In the genomic region with DNA sequence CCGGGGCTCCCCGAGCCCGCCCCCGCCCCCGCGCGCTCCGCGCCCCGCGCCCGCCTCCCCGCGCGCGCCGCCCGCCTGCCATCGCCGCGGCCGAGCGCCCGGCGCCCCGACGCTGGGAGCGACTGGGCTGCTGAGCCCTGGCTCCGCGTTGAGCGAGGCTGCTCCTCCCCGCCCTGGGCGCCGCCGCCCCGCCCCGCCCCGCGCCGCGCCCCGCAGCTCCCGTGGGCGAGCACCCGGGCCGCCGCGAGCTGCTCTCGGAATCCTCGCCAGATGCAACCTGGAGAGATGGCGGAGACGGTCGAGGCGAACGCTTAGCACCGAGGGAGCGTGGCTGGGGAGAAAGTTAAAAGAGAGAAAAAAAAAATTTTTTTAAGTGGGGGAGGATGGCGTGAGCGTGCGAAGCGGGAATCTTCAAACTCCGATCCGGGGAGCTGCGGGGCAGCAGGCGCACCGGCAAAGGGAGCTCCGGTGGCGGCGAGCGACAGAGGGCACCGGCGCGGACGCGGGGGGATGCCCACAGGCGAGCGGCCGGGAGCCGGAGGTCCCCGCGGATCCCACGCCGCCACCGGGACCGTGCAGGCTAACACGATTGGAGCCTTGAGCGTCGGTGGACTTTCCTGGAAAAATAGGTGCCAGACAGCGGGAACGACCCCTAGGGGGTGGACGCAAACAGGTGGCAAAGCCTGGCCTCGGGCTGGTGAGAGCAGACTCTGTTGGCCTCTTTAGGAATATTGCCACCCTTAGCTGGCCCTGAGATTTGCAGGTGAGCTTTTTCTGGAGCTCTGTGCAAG, we compare ENCODE assay signal across 7 mouse cellular contexts. TPM values are rescaled to one million over a fixed set of nuclear protein-coding genes. Genes with fewer than 3 reads are reported as not detected.
A peak's percentile ranks its signal among the peaks of the same experiment; 100 is the strongest.
DNase-seq lines count a peak whose midpoint lies in the region; ATAC-seq and TF ChIP-seq lines count a peak whose summit lies in the region.

A gene (minus strand): TSS at position 120 of the 791 bp plus-strand sequence.

- no peak within 1 kb of the TSS for H3K27ac ChIP-seq in ES-E14 (ENCODE audit: insufficient read depth, low read depth, low read length, poor library complexity, severe bottlenecking)
- H3K27ac ChIP-seq in embryonic facial prominence, embryonic 14.5 days (replicated peaks; ENCODE audit: low read depth, low read length), result peak within 1 kb of the TSS; percentile 77
- peak within 1 kb of the TSS; percentile 79 for H3K27ac ChIP-seq in hindbrain, embryonic 11.5 days (ENCODE audit: low read depth, low read length)

- H3K9me3 ChIP-seq in ES-E14 (ENCODE audit: control insufficient read depth, insufficient read depth, low read depth, low read length), result no peaks in the 10 kb centered on the region
- H3K9me3 ChIP-seq in embryonic facial prominence, embryonic 14.5 days (ENCODE audit: control insufficient read depth, low read length), result peaks cover 7% of the 10 kb centered on the region; the same call in 1 of the 2 replicates
- 0 out of 2 replicates have a peak, but pooled peaks cover 3% of the 10 kb centered on the region for H3K9me3 ChIP-seq in hindbrain, embryonic 11.5 days (ENCODE audit: control insufficient read depth, low read length)
- H3K9me3 ChIP-seq in megakaryocyte, embryonic 14.5 days, result peaks cover 11% of the 10 kb centered on the region

- H3K27me3 ChIP-seq in embryonic facial prominence, embryonic 14.5 days (replicated peaks; ENCODE audit: control insufficient read depth, insufficient read depth, low read length), result no peaks in the 10 kb centered on the region
- no peaks in the 10 kb centered on the region for H3K27me3 ChIP-seq in hindbrain, embryonic 11.5 days (ENCODE audit: control insufficient read depth, insufficient read depth, low read length)
- H3K27me3 ChIP-seq in megakaryocyte, embryonic 14.5 days (replicated peaks), result peaks cover 55% of the 10 kb centered on the region

- peak within 1 kb of the TSS; percentile 63 to 87 for H3K4me3 ChIP-seq in ES-E14 (ENCODE audit: insufficient read depth in 1 of 2, low read depth in 1 of 2, low read length in 2 of 2, poor library complexity in 1 of 2, severe bottlenecking in 1 of 2)
- peak within 1 kb of the TSS; percentile 68 for H3K4me3 ChIP-seq in embryonic facial prominence, embryonic 14.5 days (ENCODE audit: low read depth, low read length)
- H3K4me3 ChIP-seq in hindbrain, embryonic 11.5 days (ENCODE audit: low read depth, low read length), result peak within 1 kb of the TSS; percentile 66
- H3K4me3 ChIP-seq in megakaryocyte, embryonic 14.5 days (replicated peaks), result peak within 1 kb of the TSS; percentile 94

- H3K4me1 ChIP-seq in ES-E14 (ENCODE audit: control insufficient read depth in 2 of 2, insufficient read depth in 2 of 2, low read length in 2 of 2, poor library complexity in 1 of 2), result no peaks in the 10 kb centered on the region
- H3K4me1 ChIP-seq in embryonic facial prominence, embryonic 14.5 days (ENCODE audit: control insufficient read depth, insufficient read depth, low read length), result peaks cover 16% of the 10 kb centered on the region; the same call in 1 of the 2 replicates
- no peaks in the 10 kb centered on the region for H3K4me1 ChIP-seq in hindbrain, embryonic 11.5 days (replicated peaks; ENCODE audit: control insufficient read depth, insufficient read depth, low read length)
- H3K4me1 ChIP-seq in megakaryocyte, embryonic 14.5 days, result peaks cover 29% of the 10 kb centered on the region

- in situ Hi-C loops in ES-E14 (cut with MboI; ENCODE audit: low sequenced_read_pairs in 2 of 2, unreplicated experiment in 2 of 2), result no loop called here

- ATAC-seq in embryonic facial prominence, embryonic 14.5 days (ENCODE audit: low read depth), result peak; percentile 87
- peak; percentile 71 for ATAC-seq in hindbrain, embryonic 11.5 days (ENCODE audit: low FRiP score)

- no peaks in the 10 kb centered on the region for H3K36me3 ChIP-seq in ES-E14 (ENCODE audit: control insufficient read depth, insufficient read depth, low read length, poor library complexity, severe bottlenecking)
- no peaks in the 10 kb centered on the region for H3K36me3 ChIP-seq in embryonic facial prominence, embryonic 14.5 days (ENCODE audit: control insufficient read depth, insufficient read depth, low read length)
- no peaks in the 10 kb centered on the region for H3K36me3 ChIP-seq in hindbrain, embryonic 11.5 days (ENCODE audit: control insufficient read depth, insufficient read depth, low read length)
- H3K36me3 ChIP-seq in megakaryocyte, embryonic 14.5 days (replicated peaks; ENCODE audit: low read length), result no peaks in the 10 kb centered on the region

- WGBS in embryonic facial prominence, embryonic 14.5 days, result under 1% methylated on average over 63 of the region's 92 CpGs
- WGBS in hindbrain, embryonic 11.5 days, result under 1% methylated on average over 62 of the region's 92 CpGs

- DNase-seq in ES-E14 (ENCODE audit: low read depth, low spot score), result no peak
- DNase-seq in adrenal gland, postnatal 14 days, result peak; percentile 66
- DNase-seq in embryonic facial prominence, embryonic 14.5 days (ENCODE audit: low spot score), result peak; percentile 66
- peak; percentile 66 for DNase-seq in hindbrain, embryonic 11.5 days (ENCODE audit: low spot score)
- DNase-seq in left cerebral cortex, postnatal 10 days (ENCODE audit: extremely low spot score in 1 of 2, low spot score in 2 of 2), result peak in 1 of 2 experiments; percentile 74
- DNase-seq in right cerebral cortex, postnatal 10 days (ENCODE audit: low spot score in 2 of 2), result peak; percentile 69 to 77

- intact Hi-C loops in left cerebral cortex, postnatal 10 days (cut with DNase I), result loop anchor here (5.0 kb wide), 2 partner anchors 108 to 142 kb away; a partner anchor contains a TSS

- H3K9ac ChIP-seq in ES-E14 (ENCODE audit: insufficient read depth, low read depth, low read length, poor library complexity, severe bottlenecking), result peak within 1 kb of the TSS; percentile 66
- peak within 1 kb of the TSS; percentile 78 for H3K9ac ChIP-seq in embryonic facial prominence, embryonic 14.5 days (ENCODE audit: low read depth, low read length)
- H3K9ac ChIP-seq in hindbrain, embryonic 11.5 days (ENCODE audit: low read depth, low read length), result peak within 1 kb of the TSS; percentile 89

- peak within 1 kb of the TSS; percentile 87 for H3K4me2 ChIP-seq in embryonic facial prominence, embryonic 14.5 days (ENCODE audit: low read depth, low read length)
- peak within 1 kb of the TSS; percentile 93 for H3K4me2 ChIP-seq in hindbrain, embryonic 11.5 days (replicated peaks; ENCODE audit: low read depth, low read length)

TF ChIP-seq in ES-E14, 5 proteins besides CTCF, POLR2A, EP300 and RAD21:
- TF ChIP-seq HCFC1 (IDR thresholded peaks at IDR 0.05; ENCODE audit: borderline replicate concordance, insufficient read depth, low read length), result no peak
- 0 out of 2 replicates have a peak, but pooled peaks have one; percentile 6 for TF ChIP-seq ZNF384 (IDR thresholded peaks at IDR 0.05; ENCODE audit: low read depth, low read length)
TF ChIP-seq in ES-E14: peak in this region for 1.

RNA-seq across cellular contexts. Expression of the gene that starts here (rescaled TPM):
- total RNA-seq in ES-E14 (2012; rRNA removed), result 1.8 and 2.4 TPM in 2 replicates
- total RNA-seq in adrenal gland, postnatal 14 days (2021), result 5.0 and 5.1 TPM in 2 replicates
- polyA plus RNA-seq in embryonic facial prominence, embryonic 14.5 days (2014; fragmentation: Nextera tagmentation; extraction: Ambion mirVana), result 9.1 and 9.3 TPM in 2 replicates
- polyA plus RNA-seq in hindbrain, embryonic 11.5 days (2014; fragmentation: Nextera tagmentation; extraction: Ambion mirVana), result 13.7 and 17.0 TPM in 2 replicates
- total RNA-seq in left cerebral cortex, postnatal 10 days (2021), result 100 to 1,000 TPM in 1 of 2 experiments, 10 to 100 TPM in 1; 94.0 to 106 TPM
- polyA plus RNA-seq in megakaryocyte, embryonic 14.5 days (2012; ENCODE audit: insufficient read depth, low replicate concordance), result 1.4 TPM in 1 of 2 replicates, not detected in the other

Comparison
In these comparisons a context has a peak if more than half of its experiments do, and no peak if none do; other contexts are left out.
1. RNA of the gene that starts here (total RNA-seq): 94.0 to 106 TPM in left cerebral cortex, postnatal 10 days; 5.0 to 5.1 TPM in adrenal gland, postnatal 14 days and 1.8 to 2.4 TPM in ES-E14; every median in the first group is over 10 times any median in the second.
2. Peak in every context shown above with its lines, with median percentiles within 50 percentile points of each other: H3K4me3 ChIP-seq and H3K9ac ChIP-seq.